Mouse (Mus musculus): ENCODE data around the gene Btf3. TPM values are rescaled to one million over a fixed set of nuclear protein-coding genes. Genes with fewer than 3 reads are reported as not detected.

Btf3 gene
- polyA plus RNA-seq (2017; shearing (Covaris generic)) = 100 to 1,000 TPM; 721 to 726 TPM

DNA sequence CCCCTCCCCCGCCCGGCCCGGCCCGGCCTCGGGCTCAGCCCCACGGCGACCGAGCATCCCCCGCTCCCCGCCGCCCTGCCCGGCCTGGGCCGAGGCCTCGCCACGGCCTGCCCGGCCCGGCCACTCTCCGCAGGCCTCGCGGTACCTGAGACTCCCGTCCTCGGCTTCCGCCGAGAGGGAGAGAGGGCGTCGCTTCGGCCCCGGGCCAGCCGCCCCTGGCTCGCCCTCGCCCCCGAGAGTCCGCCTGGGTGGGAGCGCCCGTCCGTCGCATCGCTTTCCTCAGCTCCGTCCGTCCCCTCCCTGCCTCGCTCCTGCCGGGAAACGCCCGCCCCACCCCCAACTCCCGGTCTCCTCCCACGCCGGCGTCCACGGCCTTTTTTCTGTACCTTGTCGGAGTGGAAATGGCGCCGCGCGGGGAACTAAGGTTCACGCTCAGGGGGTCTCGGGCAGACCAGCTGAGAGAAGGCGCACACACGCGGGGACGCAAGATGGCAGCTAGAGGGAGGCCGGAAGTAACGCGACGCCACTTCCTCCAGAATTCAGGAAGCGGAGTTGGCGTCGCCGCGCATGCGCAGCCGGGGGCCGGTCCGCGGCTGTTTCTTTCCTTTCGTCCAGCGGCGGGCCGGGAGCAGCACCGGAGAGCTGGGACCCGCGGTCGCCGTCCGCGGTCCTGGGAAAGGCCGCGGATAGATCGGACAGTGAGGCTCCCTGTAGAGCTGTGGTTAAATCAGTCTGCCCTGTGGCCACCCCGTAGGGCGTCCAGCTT is at the start of gene Btf3:
Btf3 (minus strand) TSS at position 527 of the 766 bp plus-strand sequence.
- ATAC-seq = peak; percentile 91

- no peak for ATAC-seq
Observed at GRCm38 (mm10) chr13:98365766-98366421, 49.1 kb upstream of the Btf3 start.

- ATAC-seq = no peak
Observed at GRCm38 (mm10) chr13:98365081-98365480, 48.3 kb upstream of the Btf3 start.

DNA sequence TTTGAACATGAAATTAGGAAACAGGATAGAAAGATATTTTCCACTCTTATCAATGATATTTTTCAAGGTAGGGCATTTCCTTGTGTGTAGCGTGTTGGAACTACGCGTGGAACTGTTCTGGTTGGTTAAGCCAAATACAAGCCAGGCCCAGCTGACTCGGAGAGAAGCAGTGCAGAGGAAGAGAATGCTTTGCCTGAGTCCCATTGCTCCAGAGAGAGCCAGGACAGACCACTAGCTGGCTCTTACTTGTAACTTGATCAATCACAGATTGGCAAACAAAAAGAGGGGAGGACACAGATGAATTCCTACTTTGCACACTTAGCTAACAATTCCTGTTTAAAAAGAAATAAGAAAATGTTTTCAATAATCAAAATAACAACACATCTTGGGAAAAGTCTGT is 46.2 kb upstream of the Btf3 start:
- ATAC-seq = no peak

- no peak for ATAC-seq
Observed at GRCm38 (mm10) chr13:98361161-98361560, 44.4 kb upstream of the Btf3 start.

- no peak for ATAC-seq
Observed at GRCm38 (mm10) chr13:98360391-98360790, 43.6 kb upstream of the Btf3 start.

GRCm38 (mm10) chr13:98359337-98359736 is 42.5 kb upstream of the Btf3 start:
- ATAC-seq = no peak

DNA sequence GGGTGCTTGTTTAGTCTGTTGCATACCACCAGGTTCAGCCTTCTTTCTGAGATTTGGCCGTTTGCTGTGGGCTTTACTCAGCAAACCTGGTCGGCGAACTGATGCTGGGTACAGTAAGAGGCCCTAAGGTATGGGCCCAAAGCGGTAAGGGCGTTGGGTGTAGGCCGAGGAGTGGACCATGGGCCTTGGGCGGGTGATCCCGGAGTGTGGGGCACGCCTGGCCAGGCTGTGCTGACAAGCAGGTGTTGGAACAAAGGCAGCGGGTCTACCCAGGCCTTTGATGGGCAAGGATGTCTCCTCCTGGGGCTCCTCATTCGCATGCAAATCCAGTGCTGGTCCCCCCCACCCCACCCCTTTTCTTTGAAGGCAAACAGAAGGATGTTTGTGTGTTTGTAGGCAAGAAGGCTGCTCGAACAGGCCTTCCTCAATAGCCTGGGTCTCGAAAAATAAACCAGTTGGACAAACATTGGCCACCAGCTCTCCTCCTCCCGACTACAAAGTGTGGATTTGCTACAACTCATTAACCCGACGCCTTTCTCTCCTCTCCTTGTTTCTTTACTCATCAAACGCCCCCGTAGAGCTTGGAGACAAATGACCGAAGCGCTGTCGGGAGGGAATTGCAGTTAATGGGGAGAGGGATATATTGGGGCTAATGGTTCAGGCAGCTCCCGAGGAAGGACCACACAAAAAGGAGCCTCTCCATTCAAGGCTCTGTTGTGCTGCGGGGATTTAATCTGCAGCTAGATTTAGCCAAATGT is 41.8 kb upstream of the Btf3 start:
- ATAC-seq = no peak

DNA sequence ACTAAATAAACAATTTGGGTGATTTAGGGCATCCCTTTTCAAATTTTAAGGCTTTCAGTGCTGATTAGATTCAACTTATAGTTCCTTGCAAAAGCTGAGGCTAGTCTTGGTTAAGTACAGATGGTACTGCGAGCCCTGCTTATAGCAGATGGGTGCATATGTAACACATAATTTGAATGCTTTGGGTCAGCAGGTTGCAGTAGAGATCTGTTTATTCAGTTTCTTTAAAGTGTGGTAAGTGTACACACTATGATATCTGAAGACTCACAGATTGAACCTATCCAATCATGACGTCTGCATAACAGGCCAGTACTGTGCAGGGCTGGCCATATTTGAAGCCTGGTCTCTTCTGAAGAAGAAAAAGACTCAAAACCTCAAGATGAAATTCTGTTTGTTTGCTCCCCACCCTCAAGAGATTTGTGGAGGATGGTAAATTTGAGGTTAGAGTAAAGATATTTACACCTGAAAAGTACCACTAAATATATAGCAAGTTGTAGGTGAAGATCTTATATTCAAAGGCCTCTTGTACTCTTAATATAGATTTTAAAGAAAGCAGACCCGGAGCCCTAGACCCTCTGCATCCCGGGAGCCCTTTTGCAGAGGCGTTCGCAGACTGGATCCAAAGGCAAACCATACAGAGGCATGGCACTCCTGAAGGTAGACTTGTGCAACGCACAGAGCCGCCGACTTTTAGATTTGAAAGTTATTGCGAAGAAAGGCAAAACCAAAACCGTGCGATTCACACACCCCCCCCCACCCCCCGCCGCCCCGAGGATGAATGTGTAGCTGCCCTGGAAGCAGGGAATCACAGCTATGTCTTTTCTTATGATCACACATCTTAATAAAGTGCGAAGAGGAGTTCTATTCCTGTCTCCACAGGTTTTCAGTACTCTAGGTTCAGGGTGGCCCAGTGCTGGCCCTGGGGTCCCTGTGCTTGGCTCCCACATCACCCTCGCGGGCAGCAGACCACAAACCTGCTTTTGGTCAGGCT is 40.9 kb upstream of the Btf3 start:
- no peak for ATAC-seq

DNA sequence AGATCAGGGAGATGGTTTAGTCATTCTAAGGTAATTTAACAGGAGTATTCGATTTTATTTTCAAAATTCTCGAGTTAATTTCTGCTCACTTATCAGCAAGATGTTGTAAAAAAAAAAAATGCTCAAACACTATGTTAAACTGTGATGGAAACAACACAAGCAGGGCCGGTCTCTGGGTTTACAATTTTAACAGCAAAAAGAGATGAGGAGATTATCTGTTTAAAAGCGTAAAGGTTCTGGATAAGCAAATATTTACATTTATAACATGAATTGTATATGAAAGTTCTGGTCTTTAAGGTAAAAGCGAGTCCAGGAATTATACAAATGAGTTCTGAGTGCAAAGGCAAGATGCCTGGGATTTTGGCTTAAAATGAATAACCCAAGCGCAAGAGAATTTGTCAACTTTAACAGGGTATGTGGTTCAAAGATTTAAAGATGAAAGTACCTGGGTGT is 40.2 kb upstream of the Btf3 start:
- ATAC-seq = no peak

DNA sequence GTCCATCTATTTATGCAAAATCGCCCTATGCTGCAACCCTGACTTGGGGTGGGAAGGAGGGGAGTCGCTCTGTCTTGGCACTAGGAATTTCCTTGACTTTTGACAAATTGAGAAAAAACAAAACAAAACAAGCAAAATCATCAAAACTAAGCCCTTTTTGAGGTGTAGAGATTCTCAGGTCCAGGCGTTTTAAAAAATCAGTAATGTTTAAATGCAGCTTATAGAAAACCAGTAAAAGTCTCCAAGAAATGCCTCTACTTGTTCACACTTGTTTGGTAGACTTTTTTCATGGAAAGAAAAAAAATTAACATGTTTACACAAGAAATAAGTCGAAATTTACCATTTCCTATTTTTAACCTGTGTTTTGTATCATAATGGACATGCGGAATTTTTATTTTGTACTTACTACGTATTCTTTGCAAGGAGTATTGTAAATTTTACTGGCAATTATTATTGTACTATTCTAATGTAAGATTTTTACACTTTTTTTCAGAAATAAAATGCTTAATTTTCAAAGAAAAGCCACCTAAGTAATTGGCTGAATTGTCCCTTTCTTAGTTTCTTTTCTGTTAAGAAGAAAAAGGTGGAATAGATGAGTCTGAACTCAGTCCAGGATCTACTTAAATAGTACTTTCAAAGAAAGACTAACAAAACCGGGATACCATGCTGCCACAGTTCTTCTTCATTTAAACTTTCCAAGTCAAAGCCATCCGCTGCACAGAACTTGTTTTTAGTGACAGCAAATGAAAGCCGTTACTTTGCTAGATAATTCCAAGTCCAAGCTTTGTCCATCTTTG is 39.6 kb upstream of the Btf3 start:
- no peak for ATAC-seq

- ATAC-seq = no peak
Observed at GRCm38 (mm10) chr13:98355559-98356111, 38.8 kb upstream of the Btf3 start.

DNA sequence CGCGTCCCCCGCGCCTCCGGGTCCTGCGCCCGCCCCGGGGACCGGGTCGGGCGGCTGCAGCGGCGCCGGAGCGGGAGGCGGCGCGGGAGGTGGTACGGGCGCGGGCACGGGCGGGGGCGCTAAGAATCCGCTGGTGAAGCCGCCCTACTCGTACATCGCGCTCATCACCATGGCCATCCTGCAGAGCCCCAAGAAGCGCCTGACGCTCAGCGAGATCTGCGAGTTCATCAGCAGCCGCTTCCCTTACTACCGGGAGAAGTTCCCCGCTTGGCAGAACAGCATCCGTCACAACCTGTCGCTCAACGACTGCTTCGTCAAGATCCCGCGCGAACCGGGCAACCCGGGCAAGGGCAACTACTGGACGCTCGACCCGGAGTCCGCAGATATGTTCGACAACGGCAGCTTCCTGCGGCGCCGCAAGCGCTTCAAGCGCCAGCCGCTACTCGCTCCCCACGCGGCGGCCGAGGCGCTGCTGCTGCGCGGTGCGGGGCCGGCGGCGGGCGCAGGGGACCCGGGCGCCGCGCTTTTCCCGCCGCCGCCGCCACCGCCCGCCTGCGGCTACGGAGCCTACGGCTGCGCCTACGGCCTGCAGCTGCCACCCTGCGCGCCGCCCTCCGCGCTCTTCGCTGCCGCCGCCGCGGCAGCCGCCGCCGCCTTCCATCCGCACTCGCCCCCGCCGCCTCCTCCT is 38.2 kb upstream of the Btf3 start:
- ATAC-seq = peak; percentile 39

DNA sequence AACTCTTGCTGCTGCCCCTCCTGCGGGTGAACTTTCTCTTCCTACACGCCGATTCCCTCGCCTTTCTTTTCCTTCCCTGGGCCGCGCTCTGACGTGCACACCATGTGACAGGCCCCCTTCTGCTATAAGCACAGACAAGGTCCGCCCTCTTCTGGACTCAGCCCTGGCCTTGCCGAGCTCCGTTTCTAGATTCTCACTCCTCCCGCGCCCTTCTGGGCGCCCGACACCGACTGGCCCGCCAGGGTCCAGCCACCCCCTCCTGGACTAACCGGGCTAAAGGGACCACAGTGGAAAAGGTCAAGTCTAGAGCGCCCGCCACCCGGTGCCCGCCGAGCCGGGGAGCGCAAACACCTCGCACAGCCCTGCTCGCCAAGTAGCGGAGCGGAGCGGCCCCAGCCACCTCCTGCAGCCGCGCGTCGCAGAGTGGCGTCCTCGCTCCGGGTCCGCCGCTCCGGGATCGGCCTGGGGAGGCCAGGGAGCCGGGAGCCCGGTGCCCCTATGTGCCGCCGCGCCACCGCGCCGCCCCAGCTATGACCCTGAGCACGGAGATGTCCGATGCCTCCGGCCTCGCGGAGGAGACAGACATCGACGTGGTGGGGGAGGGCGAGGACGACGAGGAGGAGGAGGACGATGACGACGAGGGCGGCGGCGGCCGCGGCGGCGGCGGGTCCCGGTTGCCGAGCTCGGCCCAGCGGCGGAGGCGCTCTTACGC is 37.4 kb upstream of the Btf3 start, which contains the start of gene Foxd1:
Foxd1 (plus strand) TSS at position 153 of the 712 bp plus-strand sequence.
- ATAC-seq = peak; percentile 33

GRCm38 (mm10) chr13:98353709-98354089 is 36.9 kb upstream of the Btf3 start:
- no peak for ATAC-seq

- ATAC-seq = no peak
Observed at GRCm38 (mm10) chr13:98352381-98352975, 35.7 kb upstream of the Btf3 start.

DNA sequence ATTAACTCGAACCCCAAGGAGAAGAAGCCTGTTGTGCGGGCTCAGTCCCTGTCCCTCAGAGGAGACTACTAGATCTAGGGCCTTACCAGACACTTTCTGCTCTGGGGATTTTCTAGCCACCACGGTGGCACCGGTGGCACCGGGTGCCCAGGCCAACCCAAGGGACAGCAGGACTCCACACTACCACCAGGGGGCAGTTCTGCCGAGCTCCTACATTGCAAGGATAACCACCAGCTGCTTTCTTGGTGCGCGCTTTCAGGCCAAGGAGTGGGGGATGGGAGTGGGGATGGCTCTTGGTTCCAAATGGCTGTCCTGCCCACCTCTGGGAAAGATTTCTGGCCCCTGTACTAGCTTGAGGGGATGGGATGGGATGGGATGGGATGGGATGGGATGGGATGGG is 34.7 kb upstream of the Btf3 start:
- no peak for ATAC-seq

GRCm38 (mm10) chr13:98349491-98349890 is 32.7 kb upstream of the Btf3 start:
- no peak for ATAC-seq

GRCm38 (mm10) chr13:98340506-98340905 is 23.7 kb upstream of the Btf3 start:
- no peak for ATAC-seq

Measured in CD4-positive, CD25-positive, alpha-beta regulatory T cell, adult 4 months (primary cell).